Mouse (Mus musculus) MEL (cell line): Measurements from ENCODE around the gene Mthfd2l. TPM values are rescaled to one million over a fixed set of nuclear protein-coding genes. Genes with fewer than 3 reads are reported as not detected.

ENCODE experiments used
- DNase-seq: peaks from one replicate; pipeline ENCODE4 v3.0.0; 2011; ENCODE audit warnings: low read depth, low spot score
- H3K27ac ChIP-seq: 2 replicates; pipeline ENCODE4 v1.5.1; 2012; ENCODE audit warnings: low read depth, mild to moderate bottlenecking, control low read depth, low read length, moderate library complexity; ENCODE audit not compliant: control insufficient read depth
- H3K27me3 ChIP-seq, 2 experiments: fragments of 150-350 bp in 1 of 2; sonication (generic) in 1 of 2; 2 replicates each; pipeline ENCODE4 v1.6.1; 2012; ENCODE audit warnings: low read length in 2 of 2, mild to moderate bottlenecking in 2 of 2, improper control_type of control experiment in 1 of 2, moderate library complexity in 1 of 2; ENCODE audit not compliant: insufficient read depth in 2 of 2, control insufficient read depth in 1 of 2
- H3K36me3 ChIP-seq, 2 experiments: 2 replicates each; pipeline ENCODE4 v1.6.1; 2012 to 2014; ENCODE audit warnings: low read length in 2 of 2, improper control_type of control experiment in 1 of 2, inconsistent platforms in 1 of 2, mild to moderate bottlenecking in 1 of 2; ENCODE audit not compliant: insufficient read depth in 2 of 2, control insufficient read depth in 1 of 2
- H3K4me1 ChIP-seq, 2 experiments: fragments of 150-350 bp in 1 of 2; sonication (generic) in 1 of 2; 2 replicates each; pipeline ENCODE4 v1.6.1; 2012; ENCODE audit warnings: low read length in 2 of 2, improper control_type of control experiment in 1 of 2, mild to moderate bottlenecking in 1 of 2; ENCODE audit not compliant: insufficient read depth in 2 of 2, control insufficient read depth in 1 of 2
- H3K4me3 ChIP-seq, 2 experiments: fragments of 150-350 bp in 1 of 2; sonication (generic) in 1 of 2; 2 replicates each; pipeline ENCODE4 v1.5.1; 2012; ENCODE audit warnings: low read depth in 2 of 2, low read length in 2 of 2, mild to moderate bottlenecking in 2 of 2, moderate library complexity in 2 of 2, control low read depth in 1 of 2, improper control_type of control experiment in 1 of 2; ENCODE audit not compliant: control insufficient read depth in 1 of 2, insufficient read depth in 1 of 2
- H3K79me2 ChIP-seq: 2 replicates; pipeline ENCODE4 v1.6.1; 2012; ENCODE audit warnings: mild to moderate bottlenecking, low read length, moderate library complexity; ENCODE audit not compliant: control insufficient read depth, poor library complexity, insufficient read depth
- H3K9ac ChIP-seq: 2 replicates; pipeline ENCODE4 v1.6.1; 2012; ENCODE audit warnings: low read depth, mild to moderate bottlenecking, control low read depth, low read length, moderate library complexity; ENCODE audit not compliant: control insufficient read depth, poor library complexity, severe bottlenecking
- H3K9me3 ChIP-seq: fragments of 150-350 bp; sonication (generic); replicated peaks from 2 replicates; pipeline ENCODE4 v1.6.1; 2012; ENCODE audit warnings: mild to moderate bottlenecking, low read length, improper control_type of control experiment, moderate library complexity; ENCODE audit not compliant: insufficient read depth
- CHD2 ChIP-seq: IDR thresholded peaks from 2 replicates; pipeline ENCODE4 v1.6.1; 2011; ENCODE audit warnings: low read length, improper control_type of control experiment
- CTCF ChIP-seq, 3 experiments: IDR thresholded peaks in 2 of 3; conservative IDR thresholded peaks in 1 of 3; 2 replicates each; pipeline ENCODE4 v1.5.1; 2011 to 2012; ENCODE audit warnings: low read length in 3 of 3, low read depth in 2 of 3, mild to moderate bottlenecking in 2 of 3, improper control_type of control experiment in 1 of 3, inconsistent platforms in 1 of 3, mixed read lengths in 1 of 3, moderate library complexity in 1 of 3; ENCODE audit not compliant: control insufficient read depth in 1 of 3, insufficient read depth in 1 of 3, poor library complexity in 1 of 3, severe bottlenecking in 1 of 3
- EP300 ChIP-seq, 2 experiments: IDR thresholded peaks; 2 replicates each; pipeline ENCODE4 v1.6.1; 2011; ENCODE audit warnings: improper control_type of control experiment in 2 of 2, low read length in 2 of 2, low read depth in 1 of 2, mild to moderate bottlenecking in 1 of 2
- GATA1 ChIP-seq: IDR thresholded peaks from 2 replicates; pipeline ENCODE4 v1.6.1; 2011; ENCODE audit warnings: low read depth, low read length, improper control_type of control experiment
- HCFC1 ChIP-seq: IDR thresholded peaks from 2 replicates; pipeline ENCODE4 v1.6.1; 2012; ENCODE audit warnings: low read depth, mild to moderate bottlenecking, inconsistent platforms, low read length, improper control_type of control experiment, moderate library complexity
- JUND ChIP-seq: IDR thresholded peaks from 2 replicates; pipeline ENCODE4 v1.6.1; 2011; ENCODE audit warnings: low read depth, mild to moderate bottlenecking, improper control_type of control experiment, low read length
- MEF2A ChIP-seq: IDR thresholded peaks from 2 replicates; pipeline ENCODE4 v1.6.1; 2014; ENCODE audit warnings: low read depth, mild to moderate bottlenecking, inconsistent platforms, low read length, improper control_type of control experiment; ENCODE audit not compliant: poor library complexity, insufficient replicate concordance, severe bottlenecking; ENCODE audit errors: extremely low read depth
- MXI1 ChIP-seq: IDR thresholded peaks from 2 replicates; pipeline ENCODE4 v1.6.1; 2011; ENCODE audit warnings: mild to moderate bottlenecking, low read depth, low read length, improper control_type of control experiment
- MYC ChIP-seq: IDR thresholded peaks from 2 replicates; pipeline ENCODE4 v1.6.1; 2011; ENCODE audit warnings: low read depth, mild to moderate bottlenecking, low read length, improper control_type of control experiment, moderate library complexity
- POLR2A ChIP-seq, 2 experiments: IDR thresholded peaks; 2 replicates each; pipeline ENCODE4 v1.6.1; 2011 to 2012; ENCODE audit warnings: low read length in 2 of 2, mild to moderate bottlenecking in 2 of 2, control low read depth in 1 of 2, improper control_type of control experiment in 1 of 2, low read depth in 1 of 2, moderate library complexity in 1 of 2; ENCODE audit not compliant: control insufficient read depth in 1 of 2, insufficient read depth in 1 of 2, poor library complexity in 1 of 2
- POLR2AphosphoS2 ChIP-seq: IDR thresholded peaks from 2 replicates; pipeline ENCODE4 v1.6.1; 2011; ENCODE audit warnings: low read length, improper control_type of control experiment
- POLR2AphosphoS5 ChIP-seq: IDR thresholded peaks from 2 replicates; pipeline ENCODE4 v1.6.1; 2012; ENCODE audit warnings: low read depth, borderline replicate concordance, mild to moderate bottlenecking, inconsistent platforms, low read length, moderate library complexity, mixed read lengths
- RAD21 ChIP-seq: IDR thresholded peaks from 2 replicates; pipeline ENCODE4 v1.6.1; 2011; ENCODE audit warnings: mild to moderate bottlenecking, low read depth, low read length, improper control_type of control experiment
- SIN3A ChIP-seq: IDR thresholded peaks from 2 replicates; pipeline ENCODE4 v1.6.1; 2012; ENCODE audit warnings: low read length, improper control_type of control experiment, inconsistent platforms
- SMC3 ChIP-seq: IDR thresholded peaks from 2 replicates; pipeline ENCODE4 v1.6.1; 2011; ENCODE audit warnings: low read depth, low read length, improper control_type of control experiment
- TAL1 ChIP-seq: IDR thresholded peaks from 2 replicates; pipeline ENCODE4 v1.6.1; 2012; ENCODE audit warnings: mild to moderate bottlenecking, inconsistent platforms, low read length, moderate library complexity, mixed read lengths
- TCF12 ChIP-seq: IDR thresholded peaks from 2 replicates; pipeline ENCODE4 v1.6.1; 2014; ENCODE audit warnings: low read depth, mild to moderate bottlenecking, inconsistent platforms, low read length, improper control_type of control experiment, moderate library complexity
- ZC3H11A ChIP-seq: IDR thresholded peaks from 2 replicates; pipeline ENCODE4 v1.6.1; 2012; ENCODE audit warnings: low read depth, mild to moderate bottlenecking, inconsistent platforms, low read length, improper control_type of control experiment
- ZKSCAN1 ChIP-seq: IDR thresholded peaks from 2 replicates; pipeline ENCODE4 v1.6.1; 2012; ENCODE audit warnings: low read depth, mild to moderate bottlenecking, inconsistent platforms, low read length, improper control_type of control experiment, moderate library complexity
- ZMIZ1 ChIP-seq: IDR thresholded peaks from 2 replicates; pipeline ENCODE4 v1.6.1; 2012; ENCODE audit warnings: low read depth, mild to moderate bottlenecking, inconsistent platforms, low read length, improper control_type of control experiment, moderate library complexity
- polyA plus RNA-seq, 2 experiments: library from polyadenylated mRNA; stranded (reverse) in 1 of 2; unstranded in 1 of 2; fragments of >175 nt in 1 of 2; fragments of >200 nt in 1 of 2; gene quantifications; 2 replicates each; pipeline versions ENCODE4 v1.2.1 to v1.2.4; 2012; ENCODE audit warnings: low replicate concordance in 2 of 2, low read depth in 1 of 2; ENCODE audit not compliant: insufficient read length in 2 of 2, insufficient read depth in 1 of 2, missing spikeins in 1 of 2
- total RNA-seq: library from RNA; depleted of rRNA; stranded (reverse); fragments of 300-350 nt; gene quantifications from 2 replicates; pipeline ENCODE4 v1.2.3, GENCODE M21; 2012

Gene Mthfd2l
- total and polyA plus RNA-seq, 3 experiments, result not detected

GRCm38 (mm10) chr5:90952731-90953481, 22.0 kb downstream of the Mthfd2l start (continued):
- TF ChIP-seq TCF12 (no peak), MEF2A (no peak), SMC3 (peak; percentile 78), RAD21 (peak; percentile 58), JUND (no peak), EP300 (IDR thresholded peaks at IDR 0.05; ENCODE audit: low read depth in 1 of 2, low read length in 2 of 2) (no peak), CTCF (IDR thresholded peaks at IDR 0.05 in 2 of 3, conservative IDR thresholded peaks at IDR 0.05 in 1 of 3; ENCODE audit: control insufficient read depth in 1 of 3, insufficient read depth in 1 of 3, low read depth in 2 of 3, low read length in 3 of 3, poor library complexity in 1 of 3, severe bottlenecking in 1 of 3) (peak; percentile 17 to 67 (median 38); a peak in 3 of 6 replicates), MXI1 (no peak), POLR2AphosphoS2 (no peak), CHD2 (no peak), MYC (no peak), ZC3H11A (peak; percentile 18; the same call in 1 of the 2 replicates)

DNA sequence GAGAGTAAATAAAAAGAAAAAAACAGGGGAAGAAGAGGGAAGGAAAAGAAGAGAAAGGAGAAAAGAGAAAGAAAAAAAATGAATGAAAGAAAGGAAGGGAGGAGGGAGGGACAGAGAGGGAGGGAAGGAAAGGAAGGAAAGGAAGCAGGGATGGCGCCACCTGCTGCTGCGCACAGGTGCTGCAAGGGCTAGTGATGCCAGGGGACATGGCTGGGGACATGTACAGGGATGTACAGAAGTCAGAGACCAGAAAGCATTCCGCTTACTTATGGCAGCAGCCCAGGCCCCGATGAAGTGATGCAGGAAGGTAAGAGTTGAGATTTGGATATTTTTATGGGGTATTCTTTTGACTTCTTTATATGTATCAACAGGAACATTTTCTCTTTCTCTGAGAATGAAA, 33.4 kb downstream of the Mthfd2l start:
- Histone ChIP-seq H3K27ac (no peak overlapping the region), H3K4me1 (no peaks in the 10 kb centered on the region), H3K27me3 (peaks cover 2% of the 10 kb centered on the region in 2 experiments; a peak in 3 of 4 replicates), H3K9me3 (no peaks in the 10 kb centered on the region), H3K4me3 (no peak overlapping the region), H3K9ac (no peak overlapping the region), H3K36me3 (no peaks in the 10 kb centered on the region), H3K79me2 (no peaks in the 10 kb centered on the region)
- DNase-seq, result peak; percentile 47
- TF ChIP-seq JUND (no peak), HCFC1 (no peak), CTCF (IDR thresholded peaks at IDR 0.05 in 2 of 3, conservative IDR thresholded peaks at IDR 0.05 in 1 of 3; ENCODE audit: control insufficient read depth in 1 of 3, insufficient read depth in 1 of 3, low read depth in 2 of 3, low read length in 3 of 3, poor library complexity in 1 of 3, severe bottlenecking in 1 of 3) (peak; percentile 69 to 79 (median 73)), ZMIZ1 (no peak), RAD21 (peak; percentile 28), TAL1 (no peak), SMC3 (peak; percentile 55)

DNA sequence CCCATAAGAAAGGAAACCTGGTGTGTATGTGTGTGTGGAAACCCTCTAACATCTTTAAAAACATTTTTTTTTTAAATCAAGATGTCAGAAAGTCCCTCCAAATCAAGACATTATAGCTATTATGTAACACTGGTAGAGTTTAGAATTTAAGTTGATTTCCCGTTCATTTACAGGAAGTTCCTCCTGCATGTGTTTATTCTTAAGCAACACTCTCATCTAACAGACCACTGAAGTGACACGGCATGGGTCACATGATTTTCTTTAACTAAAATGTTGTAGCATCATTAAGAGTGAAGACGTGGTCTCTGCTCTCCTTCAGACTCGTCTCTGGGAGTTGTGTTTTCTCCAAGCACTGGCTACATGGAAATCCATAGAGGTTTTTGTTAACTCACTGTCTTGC, 33.8 kb downstream of the Mthfd2l start:
- DNase-seq, result no peak
- Histone ChIP-seq H3K4me3 (no peak overlapping the region), H3K36me3 (no peaks in the 10 kb centered on the region), H3K9ac (no peak overlapping the region), H3K27ac (no peak overlapping the region), H3K27me3 (peaks cover 2% of the 10 kb centered on the region in 2 experiments; a peak in 3 of 4 replicates), H3K79me2 (no peaks in the 10 kb centered on the region), H3K4me1 (no peaks in the 10 kb centered on the region), H3K9me3 (no peaks in the 10 kb centered on the region)
- no peak for TF ChIP-seq MEF2A
- TF ChIP-seq GATA1, result no peak
- no peak for TF ChIP-seq ZKSCAN1
- TF ChIP-seq ZMIZ1, result no peak
- no peak for TF ChIP-seq POLR2AphosphoS5
- no peak for TF ChIP-seq POLR2A (IDR thresholded peaks at IDR 0.05; ENCODE audit: control insufficient read depth in 1 of 2, insufficient read depth in 1 of 2, low read depth in 1 of 2, low read length in 2 of 2, poor library complexity in 1 of 2)
- no peak for TF ChIP-seq SIN3A
- TF ChIP-seq ZC3H11A, result no peak
